Mouse (Mus musculus): ENCODE measurements around the gene Uchl5. TPM values are rescaled to one million over a fixed set of nuclear protein-coding genes. Genes with fewer than 3 reads are reported as not detected.

The Uchl5 gene
- polyA plus RNA-seq, 1 experiment = 55.4 TPM

DNA sequence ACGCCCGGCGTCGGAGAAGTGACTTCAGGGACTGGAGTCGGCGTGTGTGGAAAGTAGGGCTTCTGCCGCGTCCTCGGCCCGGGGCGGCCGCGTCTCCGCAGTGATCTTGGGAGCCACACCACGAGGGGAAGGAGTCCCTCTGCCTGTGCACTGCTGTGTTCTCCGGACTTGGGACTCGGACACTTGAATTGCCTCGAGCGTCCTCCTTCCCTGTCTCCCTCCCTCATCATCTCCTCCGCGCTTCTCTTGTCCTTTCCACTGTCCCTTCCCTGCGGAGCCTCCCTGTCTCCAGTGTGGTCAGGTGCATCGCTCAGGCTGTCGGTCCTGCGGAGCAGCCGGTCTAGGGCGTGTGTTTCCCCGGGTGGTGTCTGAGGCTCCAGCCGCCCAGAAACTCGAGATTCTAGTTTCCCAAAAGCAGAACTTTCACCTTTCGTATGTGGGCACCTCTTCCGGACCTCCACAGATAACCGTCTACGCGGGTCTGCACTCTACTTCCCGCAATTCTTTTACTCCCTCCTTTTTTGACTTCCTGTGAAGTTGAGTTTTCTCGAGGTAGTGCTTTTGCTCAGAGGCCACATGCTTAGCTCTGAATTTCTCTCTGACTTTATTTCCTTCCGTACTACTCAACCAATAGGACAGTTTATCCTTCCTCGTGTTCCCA is 616 bp downstream of the Uchl5 start:
- peaks cover 9% of the 10 kb centered on the region for H3K4me1 ChIP-seq (ENCODE audit: control insufficient read depth, insufficient read depth, low read length)
- peak overlapping the region; percentile 81 for H3K27ac ChIP-seq (ENCODE audit: insufficient read depth, low read depth, low read length)
- peak overlapping the region; percentile 85 for H3K4me3 ChIP-seq (ENCODE audit: insufficient read depth, low read length)
- no peak for TF ChIP-seq POLR2A (IDR thresholded peaks at IDR 0.05; ENCODE audit: borderline replicate concordance, low read depth, low read length)
- TF ChIP-seq CTCF (IDR thresholded peaks at IDR 0.05; ENCODE audit: low read depth, low read length) = no peak

DNA sequence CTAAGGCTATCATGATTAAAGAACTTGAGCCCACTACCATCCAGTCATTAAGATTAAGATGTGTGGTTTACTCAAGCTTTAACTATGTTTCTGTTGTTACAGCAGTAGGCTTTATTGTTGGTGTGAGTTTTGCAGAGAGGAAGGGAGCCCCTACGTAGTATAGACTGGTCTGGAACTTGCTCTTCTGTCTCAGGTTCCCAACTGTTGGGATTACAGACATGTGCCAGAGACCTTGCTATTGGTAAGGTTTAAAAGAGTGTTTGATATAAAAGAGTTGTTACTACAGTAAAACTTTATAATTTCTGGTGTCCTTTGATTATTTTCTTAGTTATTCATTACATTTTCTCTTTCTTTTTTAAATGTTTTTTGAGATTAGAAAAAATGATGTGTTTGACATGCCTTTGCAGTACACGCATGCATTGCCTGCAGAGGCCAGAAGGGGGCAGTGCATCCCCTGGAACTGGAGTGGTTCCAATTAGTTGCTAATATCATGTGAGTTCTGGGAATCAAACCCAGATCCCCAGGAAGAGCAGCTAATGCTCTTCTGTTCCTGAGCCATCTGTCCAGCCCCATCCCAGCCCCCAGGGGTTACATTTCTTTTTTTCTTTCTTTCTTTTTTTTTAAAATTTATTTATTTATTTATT is 11.6 kb downstream of the Uchl5 start:
- Histone ChIP-seq H3K4me3 (ENCODE audit: insufficient read depth, low read length) (no peak overlapping the region), H3K27ac (ENCODE audit: insufficient read depth, low read depth, low read length) (no peak overlapping the region), H3K4me1 (ENCODE audit: control insufficient read depth, insufficient read depth, low read length) (no peaks in the 10 kb centered on the region)
- peak; percentile 73 for TF ChIP-seq CTCF (IDR thresholded peaks at IDR 0.05; ENCODE audit: low read depth, low read length)
- TF ChIP-seq POLR2A (IDR thresholded peaks at IDR 0.05; ENCODE audit: borderline replicate concordance, low read depth, low read length) = no peak

DNA sequence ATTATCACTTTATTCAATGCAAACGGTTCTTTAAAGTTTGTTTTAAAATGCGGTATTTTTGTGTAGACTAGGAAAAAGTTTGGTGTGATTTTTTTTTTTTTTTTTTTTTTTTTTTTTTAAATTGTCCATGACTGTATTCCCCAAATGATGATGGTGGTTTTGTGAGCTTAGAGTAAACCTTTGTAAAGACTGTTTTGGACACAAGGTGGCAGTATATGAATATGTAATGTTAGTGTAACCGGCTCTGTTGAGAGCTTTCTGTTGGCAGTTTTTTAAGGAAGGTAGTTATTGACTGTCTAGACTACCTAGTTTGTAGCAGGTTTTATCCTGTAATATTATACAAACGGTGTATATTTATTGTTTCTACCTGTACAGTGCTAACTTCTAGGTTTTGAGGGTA is 26.5 kb downstream of the Uchl5 start:
- Histone ChIP-seq H3K4me3 (ENCODE audit: insufficient read depth, low read length) (no peak overlapping the region), H3K4me1 (ENCODE audit: control insufficient read depth, insufficient read depth, low read length) (no peaks in the 10 kb centered on the region), H3K27ac (ENCODE audit: insufficient read depth, low read depth, low read length) (no peak overlapping the region)
- TF ChIP-seq CTCF (IDR thresholded peaks at IDR 0.05; ENCODE audit: low read depth, low read length) = no peak
- TF ChIP-seq POLR2A (IDR thresholded peaks at IDR 0.05; ENCODE audit: borderline replicate concordance, low read depth, low read length) = no peak

DNA sequence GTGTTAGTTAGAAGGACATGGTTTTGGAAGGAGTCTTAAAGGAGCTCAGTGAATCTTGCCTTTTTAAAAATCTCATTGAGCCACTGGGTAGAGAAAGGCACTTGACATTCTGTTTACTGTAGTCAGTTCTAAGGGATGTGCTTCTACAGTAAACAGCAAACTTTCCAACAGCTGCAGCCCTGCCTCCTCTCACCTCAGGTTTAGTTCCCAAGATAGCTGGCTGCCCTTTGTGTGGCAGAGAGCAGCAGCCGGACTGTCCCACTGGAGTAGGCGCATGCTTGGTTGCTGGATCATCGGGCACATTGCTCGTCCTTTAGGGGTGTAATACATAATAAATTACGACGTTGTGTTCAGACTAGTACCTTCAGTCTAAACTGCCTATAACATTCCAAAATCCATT is 32.0 kb downstream of the Uchl5 start:
- H3K4me1 ChIP-seq (ENCODE audit: control insufficient read depth, insufficient read depth, low read length) = 0 out of 2 replicates have a peak, but pooled peaks cover 2% of the 10 kb centered on the region
- TF ChIP-seq POLR2A (IDR thresholded peaks at IDR 0.05; ENCODE audit: borderline replicate concordance, low read depth, low read length) (no peak), CTCF (IDR thresholded peaks at IDR 0.05; ENCODE audit: low read depth, low read length) (no peak)
- no peak overlapping the region for H3K27ac ChIP-seq (ENCODE audit: insufficient read depth, low read depth, low read length)
- H3K4me3 ChIP-seq (ENCODE audit: insufficient read depth, low read length) = no peak overlapping the region

DNA sequence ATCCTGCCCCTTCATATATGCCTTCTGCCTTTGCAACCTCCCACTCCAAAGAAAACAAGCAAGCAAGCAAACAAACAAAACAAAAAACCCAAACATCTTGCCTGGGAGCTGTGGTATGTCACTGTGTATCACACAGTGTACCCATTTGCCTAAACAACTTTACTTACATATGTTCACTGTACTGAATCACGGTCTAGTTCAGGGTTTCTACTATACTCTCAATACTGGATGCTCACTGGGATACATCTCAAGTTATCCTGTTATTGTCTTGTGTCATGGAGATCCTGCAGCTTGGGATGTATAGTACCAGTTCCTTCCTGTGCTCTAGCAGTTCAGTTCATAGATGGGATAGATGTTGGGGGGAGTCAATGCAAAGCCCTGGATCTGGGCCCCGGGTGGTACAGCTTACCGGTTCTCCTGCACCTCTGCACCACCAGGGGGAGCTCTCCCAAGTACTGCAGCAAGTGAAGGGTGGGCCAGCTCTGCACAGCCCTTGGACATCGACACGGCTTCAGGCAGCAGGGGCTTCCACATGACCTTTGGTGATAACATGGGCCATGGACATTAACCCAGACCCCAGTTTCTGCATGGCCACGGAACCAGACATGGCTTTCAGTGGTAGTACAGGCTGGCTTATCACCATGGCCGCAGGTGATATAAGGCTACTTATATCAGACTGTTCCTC is 36.7 kb downstream of the Uchl5 start:
- no peak overlapping the region for H3K27ac ChIP-seq (ENCODE audit: insufficient read depth, low read depth, low read length)
- 0 out of 2 replicates have a peak, but pooled peaks cover 2% of the 10 kb centered on the region for H3K4me1 ChIP-seq (ENCODE audit: control insufficient read depth, insufficient read depth, low read length)
- no peak overlapping the region for H3K4me3 ChIP-seq (ENCODE audit: insufficient read depth, low read length)
- peak; percentile 92 for TF ChIP-seq CTCF (IDR thresholded peaks at IDR 0.05; ENCODE audit: low read depth, low read length)
- TF ChIP-seq POLR2A (IDR thresholded peaks at IDR 0.05; ENCODE audit: borderline replicate concordance, low read depth, low read length) = no peak

DNA sequence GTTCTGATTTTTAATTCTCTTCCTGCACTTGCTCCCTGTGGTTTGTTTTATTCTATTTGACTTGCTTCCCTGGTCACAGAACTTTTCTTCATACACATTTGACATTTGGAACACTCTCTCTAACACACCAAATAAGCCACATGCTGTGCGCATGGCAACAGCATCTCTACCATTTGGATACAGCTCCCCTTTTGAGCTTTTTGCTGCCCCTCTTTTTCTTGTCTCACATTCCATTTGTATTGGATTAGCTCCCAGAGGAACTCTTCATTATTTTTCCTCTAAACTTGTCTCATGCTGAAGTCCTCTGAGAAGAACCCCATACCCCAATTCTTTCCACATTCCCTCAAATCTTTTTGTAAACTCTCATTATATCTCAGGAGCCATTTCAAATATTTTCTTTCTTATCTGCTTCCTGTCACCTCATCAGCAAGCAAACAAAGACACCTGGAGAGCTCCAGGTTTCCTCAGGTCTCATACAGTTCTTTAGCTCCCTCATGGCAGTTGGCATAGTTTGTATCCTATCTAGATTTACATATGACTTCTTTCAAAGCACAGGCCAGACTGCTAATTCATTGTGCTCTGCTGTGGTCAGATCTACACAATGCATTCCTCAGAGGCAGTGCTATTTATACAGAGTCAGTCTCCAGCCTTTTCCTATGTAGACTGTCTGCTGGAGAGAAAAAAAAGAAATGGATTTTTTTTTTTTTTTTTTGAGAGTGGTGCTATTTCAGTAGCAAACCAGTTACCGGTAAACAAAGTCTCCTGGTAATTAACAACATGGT is 43.2 kb downstream of the Uchl5 start:
- Histone ChIP-seq H3K4me3 (ENCODE audit: insufficient read depth, low read length) (no peak overlapping the region), H3K4me1 (ENCODE audit: control insufficient read depth, insufficient read depth, low read length) (peaks cover 5% of the 10 kb centered on the region; the same call in 1 of the 2 replicates), H3K27ac (ENCODE audit: insufficient read depth, low read depth, low read length) (no peak overlapping the region)
- TF ChIP-seq CTCF (IDR thresholded peaks at IDR 0.05; ENCODE audit: low read depth, low read length) (no peak), POLR2A (IDR thresholded peaks at IDR 0.05; ENCODE audit: borderline replicate concordance, low read depth, low read length) (no peak)

DNA sequence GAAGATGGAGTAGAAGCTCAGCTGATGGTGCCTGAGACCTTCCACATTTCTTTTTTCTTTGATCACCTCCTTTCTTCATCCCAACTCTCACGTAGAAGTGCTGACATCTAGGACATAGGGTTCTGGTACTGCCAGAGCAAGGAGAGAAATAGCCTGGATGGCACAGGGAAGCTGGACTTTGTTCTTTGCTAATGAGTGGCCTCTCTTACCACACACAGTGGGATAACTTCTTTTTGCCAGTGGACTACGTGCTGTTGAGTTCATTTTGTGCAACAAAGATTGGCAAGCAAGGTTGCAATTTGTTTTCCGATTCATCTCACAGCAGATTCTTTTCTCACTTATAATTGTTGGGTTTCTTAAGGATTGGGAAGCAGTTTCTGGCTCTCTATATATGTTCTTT is 45.6 kb downstream of the Uchl5 start:
- TF ChIP-seq CTCF (IDR thresholded peaks at IDR 0.05; ENCODE audit: low read depth, low read length) = no peak
- TF ChIP-seq POLR2A (IDR thresholded peaks at IDR 0.05; ENCODE audit: borderline replicate concordance, low read depth, low read length) = no peak
- H3K27ac ChIP-seq (ENCODE audit: insufficient read depth, low read depth, low read length) = no peak overlapping the region
- H3K4me3 ChIP-seq (ENCODE audit: insufficient read depth, low read length) = no peak overlapping the region
- peaks cover 5% of the 10 kb centered on the region; the same call in 1 of the 2 replicates for H3K4me1 ChIP-seq (ENCODE audit: control insufficient read depth, insufficient read depth, low read length)

DNA sequence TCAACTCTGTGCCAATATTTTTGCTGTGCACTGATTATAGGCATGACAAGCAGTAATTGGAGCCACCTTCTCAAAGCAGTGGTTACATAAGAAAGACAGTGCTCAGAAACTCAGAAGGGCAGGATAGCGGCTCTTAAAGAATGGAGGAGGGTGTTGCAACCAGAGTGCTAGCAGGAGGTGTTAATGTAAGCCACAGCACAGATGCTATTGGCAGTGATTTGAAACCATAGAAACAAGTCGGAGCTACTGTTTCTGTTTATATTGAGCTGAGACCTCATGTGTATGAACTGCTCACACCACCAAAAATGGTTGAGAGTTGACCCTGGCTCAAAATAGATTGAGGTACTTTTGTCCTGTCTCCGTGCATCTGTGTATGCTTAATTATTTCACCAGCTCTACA is 53.6 kb downstream of the Uchl5 start:
- no peak overlapping the region for H3K27ac ChIP-seq (ENCODE audit: insufficient read depth, low read depth, low read length)
- no peak overlapping the region for H3K4me3 ChIP-seq (ENCODE audit: insufficient read depth, low read length)
- TF ChIP-seq CTCF (IDR thresholded peaks at IDR 0.05; ENCODE audit: low read depth, low read length) (no peak), POLR2A (IDR thresholded peaks at IDR 0.05; ENCODE audit: borderline replicate concordance, low read depth, low read length) (no peak)
- H3K4me1 ChIP-seq (ENCODE audit: control insufficient read depth, insufficient read depth, low read length) = no peaks in the 10 kb centered on the region

DNA sequence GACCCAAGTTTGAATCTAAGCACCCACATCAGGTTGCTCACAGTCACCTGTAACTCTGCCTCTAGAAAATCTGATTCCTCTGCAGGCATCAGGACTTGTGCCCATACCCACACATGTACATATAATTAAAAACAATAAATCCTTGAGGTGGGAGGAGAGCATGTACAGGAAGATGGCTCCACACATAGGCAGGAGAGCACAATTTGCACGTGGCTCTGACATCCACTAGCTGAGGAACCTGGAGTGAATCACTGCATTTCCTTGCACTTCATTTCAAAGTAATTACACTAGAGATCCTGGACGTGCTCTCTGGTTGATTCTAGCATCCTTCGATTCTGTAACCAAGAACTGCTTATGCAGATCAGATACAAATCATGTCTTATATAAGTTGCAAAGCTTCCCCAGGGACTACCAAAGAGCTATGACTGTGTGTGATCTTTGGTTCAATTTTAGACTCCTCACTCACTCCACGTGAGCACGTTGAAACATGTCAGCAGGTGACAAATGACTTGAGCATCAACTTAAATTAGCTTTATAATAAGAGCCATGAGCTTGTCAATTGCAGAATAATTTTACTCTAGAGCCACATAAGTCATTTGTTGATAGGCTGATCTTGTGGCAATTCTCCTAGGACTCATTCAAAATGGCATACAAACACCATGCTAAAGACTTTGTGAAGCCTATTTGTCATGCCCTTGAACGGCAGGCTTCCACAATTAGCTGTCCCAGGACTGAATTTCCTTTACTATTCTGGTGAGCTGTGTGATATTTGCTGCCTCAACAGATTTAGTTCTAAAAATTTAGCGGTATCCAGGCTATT is 59.5 kb downstream of the Uchl5 start:
- H3K4me1 ChIP-seq (ENCODE audit: control insufficient read depth, insufficient read depth, low read length) = 0 out of 2 replicates have a peak, but pooled peaks cover 5% of the 10 kb centered on the region
- no peak for TF ChIP-seq POLR2A (IDR thresholded peaks at IDR 0.05; ENCODE audit: borderline replicate concordance, low read depth, low read length)
- TF ChIP-seq CTCF (IDR thresholded peaks at IDR 0.05; ENCODE audit: low read depth, low read length) = no peak
- H3K27ac ChIP-seq (ENCODE audit: insufficient read depth, low read depth, low read length) = no peak overlapping the region
- H3K4me3 ChIP-seq (ENCODE audit: insufficient read depth, low read length) = no peak overlapping the region

Data from bone marrow macrophage, adult 2 months (primary cell).